ENCODE assay signal across 19 mouse cellular contexts in genomic region chr7:24371809-24372145, GRCm38 (mm10). TPM values are rescaled to one million over a fixed set of nuclear protein-coding genes. Genes with fewer than 3 reads are reported as not detected.
DNase-seq lines count a peak whose midpoint lies in the region; ATAC-seq and TF ChIP-seq lines count a peak whose summit lies in the region.
"Had no signal": no experiment of that assay in that cellular context is flagged by ENCODE, and none has a peak within 500 bp of the region (broad histone marks: within the 10 kb centered on the region; RNA-seq: fewer than 3 reads in every experiment).

No protein-coding gene starts in this region.

- peaks cover 2% of the 10 kb centered on the region; the same call in 1 of the 2 replicates for H3K9me3 ChIP-seq in erythroblast, embryonic 14.5 days (ENCODE audit: control insufficient read depth, low read length)
- no peaks in the 10 kb centered on the region for H3K9me3 ChIP-seq in liver, embryonic 11.5 days (ENCODE audit: control insufficient read depth, low read length)
- no peaks in the 10 kb centered on the region for H3K9me3 ChIP-seq in MEL (replicated peaks; ENCODE audit: insufficient read depth, low read length)
- H3K9me3 ChIP-seq in liver, postnatal 0 days (ENCODE audit: low read length): no peaks in the 10 kb centered on the region
- H3K9me3 ChIP-seq: midbrain, embryonic 15.5 days had no signal

- H3K27ac ChIP-seq in liver, embryonic 11.5 days (ENCODE audit: low read depth, low read length): peak overlapping the region; percentile 99
- H3K27ac ChIP-seq in MEL (ENCODE audit: control insufficient read depth, low read depth, low read length): peak overlapping the region; percentile 97
- H3K27ac ChIP-seq in liver, postnatal 0 days (ENCODE audit: low read depth): peak overlapping the region; percentile 96
- H3K27ac ChIP-seq: midbrain, embryonic 15.5 days had no signal

- 50% methylated on average over 3 of the region's 3 CpGs for WGBS in liver, embryonic 11.5 days
- WGBS in liver, postnatal 0 days (ENCODE audit: insufficient replicate concordance): 42% methylated on average over 3 of the region's 3 CpGs

- TF ChIP-seq CTCF in MEL (IDR thresholded peaks at IDR 0.05 in 2 of 3, conservative IDR thresholded peaks at IDR 0.05 in 1 of 3; ENCODE audit: control insufficient read depth in 1 of 3, insufficient read depth in 1 of 3, low read depth in 2 of 3, low read length in 3 of 3, poor library complexity in 1 of 3, severe bottlenecking in 1 of 3): no peak
- no peak for TF ChIP-seq CTCF in liver, postnatal 0 days (IDR thresholded peaks at IDR 0.05; ENCODE audit: low read depth)

- peaks cover 91% of the 10 kb centered on the region for H3K4me1 ChIP-seq in erythroblast, embryonic 14.5 days (ENCODE audit: control insufficient read depth)
- H3K4me1 ChIP-seq in liver, embryonic 11.5 days (replicated peaks; ENCODE audit: control insufficient read depth, insufficient read depth, low read length): peaks cover 27% of the 10 kb centered on the region
- peaks cover 19 to 60% of the 10 kb centered on the region in 2 experiments for H3K4me1 ChIP-seq in MEL (ENCODE audit: control insufficient read depth in 1 of 2, insufficient read depth in 2 of 2, low read length in 2 of 2)
- peaks cover 55% of the 10 kb centered on the region for H3K4me1 ChIP-seq in liver, postnatal 0 days (ENCODE audit: insufficient read depth)

- peak overlapping the region; percentile 98 for H3K4me3 ChIP-seq in erythroblast, embryonic 14.5 days (replicated peaks)
- H3K4me3 ChIP-seq in liver, embryonic 11.5 days (ENCODE audit: low read depth, low read length): peak overlapping the region; percentile 82
- H3K4me3 ChIP-seq in MEL (ENCODE audit: control insufficient read depth in 1 of 2, insufficient read depth in 1 of 2, low read depth in 2 of 2, low read length in 2 of 2): peak overlapping the region; percentile 74 to 90
- H3K4me3 ChIP-seq in liver, postnatal 0 days (ENCODE audit: low read depth, low read length): peak overlapping the region; percentile 69
- H3K4me3 ChIP-seq: midbrain, embryonic 15.5 days had no signal

- no peak for TF ChIP-seq EP300 in MEL (IDR thresholded peaks at IDR 0.05; ENCODE audit: low read depth in 1 of 2, low read length in 2 of 2)
- TF ChIP-seq EP300 in liver, postnatal 0 days (IDR thresholded peaks at IDR 0.05; ENCODE audit: low read depth): no peak

- peaks cover 75% of the 10 kb centered on the region for H3K36me3 ChIP-seq in erythroblast, embryonic 14.5 days (ENCODE audit: control insufficient read depth)
- peaks cover 2% of the 10 kb centered on the region; the same call in 1 of the 2 replicates for H3K36me3 ChIP-seq in liver, embryonic 11.5 days (ENCODE audit: control insufficient read depth, insufficient read depth, low read length)
- H3K36me3 ChIP-seq in MEL (ENCODE audit: control insufficient read depth in 1 of 2, insufficient read depth in 2 of 2, low read length in 2 of 2): peaks cover 2 to 24% of the 10 kb centered on the region in 2 experiments
- H3K36me3 ChIP-seq in liver, postnatal 0 days (replicated peaks; ENCODE audit: insufficient read depth, low read length): peaks cover 11% of the 10 kb centered on the region; the same call in 1 of the 2 replicates
- H3K36me3 ChIP-seq: midbrain, embryonic 15.5 days had no signal

- no peaks in the 10 kb centered on the region for H3K27me3 ChIP-seq in erythroblast, embryonic 14.5 days (ENCODE audit: control insufficient read depth)
- H3K27me3 ChIP-seq in liver, embryonic 11.5 days (replicated peaks; ENCODE audit: control insufficient read depth, insufficient read depth, low read length): no peaks in the 10 kb centered on the region
- no peaks in the 10 kb centered on the region for H3K27me3 ChIP-seq in MEL (ENCODE audit: control insufficient read depth in 1 of 2, insufficient read depth in 2 of 2, low read length in 2 of 2)
- H3K27me3 ChIP-seq in liver, postnatal 0 days (ENCODE audit: insufficient read depth, low read length): no peaks in the 10 kb centered on the region
- H3K27me3 ChIP-seq: midbrain, embryonic 15.5 days; Patski had no signal

- ATAC-seq in erythroblast, adult 5-6 weeks (replicated peaks; ENCODE audit: low FRiP score, poor library complexity, severe bottlenecking): no peak
- no peak for ATAC-seq in liver, embryonic 11.5 days (replicated peaks; ENCODE audit: low FRiP score)
- ATAC-seq in liver, postnatal 0 days: no peak
- no peak for ATAC-seq in granulocyte monocyte progenitor cell, adult 5-6 weeks (replicated peaks; ENCODE audit: poor library complexity, severe bottlenecking)
- ATAC-seq: midbrain, embryonic 15.5 days; Patski had no signal

- H3K4me2 ChIP-seq in liver, embryonic 11.5 days: peak overlapping the region; percentile 95
- peak overlapping the region; percentile 68 for H3K4me2 ChIP-seq in liver, postnatal 0 days (ENCODE audit: low read depth, low read length)
- H3K4me2 ChIP-seq: midbrain, embryonic 15.5 days had no signal

- TF ChIP-seq RAD21 in MEL (IDR thresholded peaks at IDR 0.05; ENCODE audit: low read depth, low read length): no peak

- TF ChIP-seq POLR2A in MEL (IDR thresholded peaks at IDR 0.05; ENCODE audit: control insufficient read depth in 1 of 2, insufficient read depth in 1 of 2, low read depth in 1 of 2, low read length in 2 of 2, poor library complexity in 1 of 2): no peak

- DNase-seq in liver, embryonic 11.5 days (ENCODE audit: low spot score): no peak
- no peak for DNase-seq in liver
- DNase-seq in MEL (ENCODE audit: low read depth, low spot score): no peak
- no peak for DNase-seq in liver, postnatal 0 days
- DNase-seq in cerebellum, postnatal 10 days: no peak
- DNase-seq: adrenal gland, adult 2 months; kidney, adult 8-10 months had no signal

- peak overlapping the region; percentile 98 for H3K9ac ChIP-seq in liver, embryonic 11.5 days (ENCODE audit: low read depth, low read length)
- peak overlapping the region; percentile 95 for H3K9ac ChIP-seq in MEL (ENCODE audit: control insufficient read depth, low read depth, low read length, poor library complexity, severe bottlenecking)
- peak overlapping the region; percentile 96 for H3K9ac ChIP-seq in liver, postnatal 0 days (replicated peaks)
- H3K9ac ChIP-seq: midbrain, embryonic 15.5 days had no signal

- H3K79me2 ChIP-seq in MEL (ENCODE audit: control insufficient read depth, insufficient read depth, low read length, poor library complexity): peaks cover 45% of the 10 kb centered on the region

RNA-seq across cellular contexts. Expression of gene Kcnn4, which starts 1.7 kb away (rescaled TPM):
- polyA plus RNA-seq in erythroblast, embryonic 14.5 days (2012): 56.1 and 61.3 TPM in 2 replicates
- total RNA-seq in erythroblast, adult 5-6 weeks (2015; ENCODE audit: low replicate concordance): 102 and 125 TPM in 2 replicates
- 244 and 272 TPM in 2 replicates for total RNA-seq in erythroblast, adult 5-6 weeks (2017; ENCODE audit: low replicate concordance)
- 119 and 123 TPM in 2 replicates for polyA plus RNA-seq in liver, embryonic 11.5 days (2014; fragmentation: Nextera tagmentation; extraction: Ambion mirVana)
- 175 and 256 TPM in 2 replicates for total RNA-seq in MEL (2012; rRNA removed)
- 100 to 1,000 TPM in 1 of 2 experiments, not detected in 1; 188 TPM for polyA plus RNA-seq in MEL (2012; ENCODE audit: insufficient read depth in 1 of 2, insufficient read length in 2 of 2, low read depth in 1 of 2, low replicate concordance in 2 of 2, missing spikeins in 1 of 2)
- polyA plus RNA-seq in liver, postnatal 0 days (2015; fragmentation: Nextera tagmentation; extraction: Ambion mirVana): 41.0 and 41.9 TPM in 2 replicates
- total RNA-seq in granulocyte monocyte progenitor cell, adult 5-6 weeks (2014; fragmentation: Nextera tagmentation): 24.2 and 31.4 TPM in 2 replicates
- total RNA-seq in granulocyte monocyte progenitor cell, adult 5-6 weeks (2017): 36.3 and 43.5 TPM in 2 replicates
- polyA plus RNA-seq: Patski had no signal

RNA-seq across cellular contexts. Expression of gene Lypd5, which starts 22.8 kb away (rescaled TPM):
- 0.02 TPM in 1 of 2 replicates, not detected in the other for polyA plus RNA-seq in erythroblast, embryonic 14.5 days (2012)
- not detected in 2 replicates for total RNA-seq in erythroblast, adult 5-6 weeks (2015; ENCODE audit: low replicate concordance)
- not detected in 2 replicates for total RNA-seq in erythroblast, adult 5-6 weeks (2017; ENCODE audit: low replicate concordance)
- not detected in 2 replicates for polyA plus RNA-seq in liver, embryonic 11.5 days (2014; fragmentation: Nextera tagmentation; extraction: Ambion mirVana)
- total RNA-seq in MEL (2012; rRNA removed): not detected in 2 replicates
- not detected for polyA plus RNA-seq in MEL (2012; ENCODE audit: insufficient read depth in 1 of 2, insufficient read length in 2 of 2, low read depth in 1 of 2, low replicate concordance in 2 of 2, missing spikeins in 1 of 2)
- polyA plus RNA-seq in liver, postnatal 0 days (2015; fragmentation: Nextera tagmentation; extraction: Ambion mirVana): 0.06 TPM in 1 of 2 replicates, not detected in the other
- not detected in 2 replicates for total RNA-seq in granulocyte monocyte progenitor cell, adult 5-6 weeks (2014; fragmentation: Nextera tagmentation)
- total RNA-seq in granulocyte monocyte progenitor cell, adult 5-6 weeks (2017): not detected in 2 replicates
- total RNA-seq: adrenal gland, adult 2 months; layer of hippocampus, adult 8-10 months; left cerebral cortex, postnatal 14 days had no signal
- polyA plus RNA-seq: adrenal gland, adult 2 months; cortical plate, adult 2 months; hindbrain, embryonic 11.5 days; midbrain, embryonic 15.5 days; neural tube, embryonic 14.5 days; Patski; stomach, embryonic 14.5 days had no signal

RNA-seq across cellular contexts. Expression of gene Smg9, which starts 27.6 kb away (rescaled TPM):
- polyA plus RNA-seq in erythroblast, embryonic 14.5 days (2012): 16.4 and 18.4 TPM in 2 replicates
- total RNA-seq in erythroblast, adult 5-6 weeks (2015; ENCODE audit: low replicate concordance): 9.6 and 11.1 TPM in 2 replicates
- total RNA-seq in erythroblast, adult 5-6 weeks (2017; ENCODE audit: low replicate concordance): 13.3 and 16.0 TPM in 2 replicates
- 30.2 and 34.8 TPM in 2 replicates for polyA plus RNA-seq in liver, embryonic 11.5 days (2014; fragmentation: Nextera tagmentation; extraction: Ambion mirVana)
- 47.5 and 54.6 TPM in 2 replicates for total RNA-seq in MEL (2012; rRNA removed)
- 10 to 100 TPM in 1 of 2 experiments, not detected in 1; 95.3 TPM for polyA plus RNA-seq in MEL (2012; ENCODE audit: insufficient read depth in 1 of 2, insufficient read length in 2 of 2, low read depth in 1 of 2, low replicate concordance in 2 of 2, missing spikeins in 1 of 2)
- polyA plus RNA-seq in liver, postnatal 0 days (2015; fragmentation: Nextera tagmentation; extraction: Ambion mirVana): 8.2 and 8.7 TPM in 2 replicates
- 21.6 and 29.5 TPM in 2 replicates for total RNA-seq in granulocyte monocyte progenitor cell, adult 5-6 weeks (2014; fragmentation: Nextera tagmentation)
- total RNA-seq in granulocyte monocyte progenitor cell, adult 5-6 weeks (2017): 19.5 and 21.8 TPM in 2 replicates

RNA-seq across cellular contexts. Expression of gene Tescl, which starts 38.0 kb away (rescaled TPM):
- not detected in 2 replicates for polyA plus RNA-seq in erythroblast, embryonic 14.5 days (2012)
- total RNA-seq in erythroblast, adult 5-6 weeks (2015; ENCODE audit: low replicate concordance): not detected in 2 replicates
- not detected in 2 replicates for total RNA-seq in erythroblast, adult 5-6 weeks (2017; ENCODE audit: low replicate concordance)
- polyA plus RNA-seq in liver, embryonic 11.5 days (2014; fragmentation: Nextera tagmentation; extraction: Ambion mirVana): 0.22 TPM in 1 of 2 replicates, not detected in the other
- not detected in 2 replicates for total RNA-seq in MEL (2012; rRNA removed)
- not detected for polyA plus RNA-seq in MEL (2012; ENCODE audit: insufficient read depth in 1 of 2, insufficient read length in 2 of 2, low read depth in 1 of 2, low replicate concordance in 2 of 2, missing spikeins in 1 of 2)
- not detected in 2 replicates for polyA plus RNA-seq in liver, postnatal 0 days (2015; fragmentation: Nextera tagmentation; extraction: Ambion mirVana)
- not detected in 2 replicates for total RNA-seq in granulocyte monocyte progenitor cell, adult 5-6 weeks (2014; fragmentation: Nextera tagmentation)
- not detected in 2 replicates for total RNA-seq in granulocyte monocyte progenitor cell, adult 5-6 weeks (2017)
- total RNA-seq: layer of hippocampus, adult 8-10 months; left cerebral cortex, postnatal 14 days had no signal
- polyA plus RNA-seq: hindbrain, embryonic 11.5 days; lung, embryonic 16.5 days; Patski had no signal

RNA-seq across cellular contexts. Expression of gene Zfp94, which starts 55.3 kb away (rescaled TPM):
- 0.07 TPM in 1 of 2 replicates, not detected in the other for polyA plus RNA-seq in erythroblast, embryonic 14.5 days (2012)
- 1.0 TPM in 1 of 2 replicates, not detected in the other for total RNA-seq in erythroblast, adult 5-6 weeks (2015; ENCODE audit: low replicate concordance)
- 0.34 and 1.3 TPM in 2 replicates for total RNA-seq in erythroblast, adult 5-6 weeks (2017; ENCODE audit: low replicate concordance)
- 5.6 and 5.8 TPM in 2 replicates for polyA plus RNA-seq in liver, embryonic 11.5 days (2014; fragmentation: Nextera tagmentation; extraction: Ambion mirVana)
- total RNA-seq in MEL (2012; rRNA removed): 5.9 and 6.9 TPM in 2 replicates
- 1 to 10 TPM in 1 of 2 experiments, not detected in 1; 5.9 TPM for polyA plus RNA-seq in MEL (2012; ENCODE audit: insufficient read depth in 1 of 2, insufficient read length in 2 of 2, low read depth in 1 of 2, low replicate concordance in 2 of 2, missing spikeins in 1 of 2)
- polyA plus RNA-seq in liver, postnatal 0 days (2015; fragmentation: Nextera tagmentation; extraction: Ambion mirVana): 1.8 and 2.2 TPM in 2 replicates
- 5.8 and 6.0 TPM in 2 replicates for total RNA-seq in granulocyte monocyte progenitor cell, adult 5-6 weeks (2014; fragmentation: Nextera tagmentation)
- 2.0 and 3.4 TPM in 2 replicates for total RNA-seq in granulocyte monocyte progenitor cell, adult 5-6 weeks (2017)
